Mouse (Mus musculus) lung, adult 18-20 months (tissue): Measurements from ENCODE around the gene Adam12.

Experiments
- DNase-seq, 2 experiments: peaks; one replicate each; pipeline ENCODE4 v3.0.0; 2022; ENCODE audit warnings: mixed read lengths in 2 of 2

The Adam12 gene

GRCm38 (mm10) chr7:134001581-134001980 is 230.4 kb downstream of the Adam12 start:
- DNase-seq: no peak

- DNase-seq: no peak
Measured at GRCm38 (mm10) chr7:133990930-133991329, 241.0 kb downstream of the Adam12 start.

GRCm38 (mm10) chr7:133988356-133988755 is 243.6 kb downstream of the Adam12 start:
- DNase-seq: peak in 1 of 2 experiments; percentile 24

GRCm38 (mm10) chr7:133986201-133986600 is 245.7 kb downstream of the Adam12 start:
- DNase-seq: no peak

- DNase-seq: no peak
Measured at GRCm38 (mm10) chr7:133985648-133986047, 246.3 kb downstream of the Adam12 start.

GRCm38 (mm10) chr7:133976388-133977122 is 255.4 kb downstream of the Adam12 start:
- DNase-seq: no peak

- peak; percentile 43 to 69 for DNase-seq
Measured at GRCm38 (mm10) chr7:133971086-133971485, 260.9 kb downstream of the Adam12 start.

- DNase-seq: no peak
Measured at GRCm38 (mm10) chr7:133970407-133970806, 261.5 kb downstream of the Adam12 start.

GRCm38 (mm10) chr7:133967906-133968305 is 264.0 kb downstream of the Adam12 start:
- DNase-seq: no peak

- no peak for DNase-seq
Measured at GRCm38 (mm10) chr7:133963501-133963900, 268.4 kb downstream of the Adam12 start.

GRCm38 (mm10) chr7:133959200-133959599 is 272.7 kb downstream of the Adam12 start:
- DNase-seq: peak in 1 of 2 experiments; percentile 8

- DNase-seq: no peak
Measured at GRCm38 (mm10) chr7:133957873-133958272, 274.1 kb downstream of the Adam12 start.

GRCm38 (mm10) chr7:133954111-133955091 is 277.5 kb downstream of the Adam12 start:
- no peak for DNase-seq

GRCm38 (mm10) chr7:133951777-133952545 is 280.0 kb downstream of the Adam12 start:
- DNase-seq: no peak

GRCm38 (mm10) chr7:133947360-133947759 is 284.6 kb downstream of the Adam12 start:
- DNase-seq: no peak

- DNase-seq: no peak
Measured at GRCm38 (mm10) chr7:133946757-133947345, 285.1 kb downstream of the Adam12 start.

GRCm38 (mm10) chr7:133946113-133946512 is 285.8 kb downstream of the Adam12 start:
- no peak for DNase-seq

- DNase-seq: no peak
Measured at GRCm38 (mm10) chr7:133940405-133940804, 291.5 kb downstream of the Adam12 start.

- no peak for DNase-seq
Measured at GRCm38 (mm10) chr7:133937473-133937872, 294.5 kb downstream of the Adam12 start.

- DNase-seq: no peak
Measured at GRCm38 (mm10) chr7:133936377-133936776, 295.6 kb downstream of the Adam12 start.

GRCm38 (mm10) chr7:133933378-133933777 is 298.6 kb downstream of the Adam12 start:
- DNase-seq: no peak

GRCm38 (mm10) chr7:133931481-133931880 is 300.5 kb downstream of the Adam12 start:
- DNase-seq: no peak
